Mouse (Mus musculus): ENCODE measurements at regions not wholly inside any gene's neighbourhood (a gene's known extent, or its start where the extent isn't known, plus 50 kb on each side); places are given as distances from the start of the nearest gene placed in this dataset.

- no peak overlapping the region for H3K4me3 ChIP-seq (ENCODE audit: insufficient read depth, low read depth, low read length)
- H3K79me2 ChIP-seq (ENCODE audit: control insufficient read depth, insufficient read depth, low read length) = no peaks in the 10 kb centered on the region
- no peak overlapping the region for H3K27ac ChIP-seq (replicated peaks; ENCODE audit: insufficient read depth, low read depth, low read length)
- no peaks in the 10 kb centered on the region for H3K4me1 ChIP-seq (ENCODE audit: control insufficient read depth, insufficient read depth, low read length)
- DNase-seq (ENCODE audit: extremely low read depth, low read depth, low spot score) = no peak
- TF ChIP-seq CTCF (IDR thresholded peaks at IDR 0.05; ENCODE audit: low read depth, low read length) = no peak
- no peak for TF ChIP-seq POLR2A (IDR thresholded peaks at IDR 0.05; ENCODE audit: extremely low read depth, insufficient read depth, low read length)
- no peak overlapping the region for H3K9ac ChIP-seq (ENCODE audit: low read depth, low read length)
- 15% methylated on average over 5 of the region's 5 CpGs for WGBS
- H3K27me3 ChIP-seq (ENCODE audit: control insufficient read depth, insufficient read depth, low read length) = no peaks in the 10 kb centered on the region; the same call in 1 of the 2 replicates
- H3K36me3 ChIP-seq (ENCODE audit: control insufficient read depth, insufficient read depth, low read length) = no peaks in the 10 kb centered on the region
Observed at GRCm38 (mm10) chr4:125246171-125246570, 118.5 kb upstream of the Zc3h12a start.

- Histone ChIP-seq H3K4me3 (ENCODE audit: insufficient read depth, low read depth, low read length) (no peak overlapping the region), H3K27ac (replicated peaks; ENCODE audit: insufficient read depth, low read depth, low read length) (no peak overlapping the region), H3K9ac (ENCODE audit: low read depth, low read length) (no peak overlapping the region), H3K79me2 (ENCODE audit: control insufficient read depth, insufficient read depth, low read length) (no peaks in the 10 kb centered on the region), H3K4me1 (ENCODE audit: control insufficient read depth, insufficient read depth, low read length) (no peaks in the 10 kb centered on the region), H3K27me3 (ENCODE audit: control insufficient read depth, insufficient read depth, low read length) (no peaks in the 10 kb centered on the region; the same call in 1 of the 2 replicates), H3K36me3 (ENCODE audit: control insufficient read depth, insufficient read depth, low read length) (no peaks in the 10 kb centered on the region)
- no peak for TF ChIP-seq CTCF (IDR thresholded peaks at IDR 0.05; ENCODE audit: low read depth, low read length)
- no peak for TF ChIP-seq POLR2A (IDR thresholded peaks at IDR 0.05; ENCODE audit: extremely low read depth, insufficient read depth, low read length)
- WGBS = 50% methylated on average over 1 of the region's 1 CpGs
- no peak for DNase-seq (ENCODE audit: extremely low read depth, low read depth, low spot score)
Observed at GRCm38 (mm10) chr4:125242512-125242911, 114.9 kb upstream of the Zc3h12a start.

DNA sequence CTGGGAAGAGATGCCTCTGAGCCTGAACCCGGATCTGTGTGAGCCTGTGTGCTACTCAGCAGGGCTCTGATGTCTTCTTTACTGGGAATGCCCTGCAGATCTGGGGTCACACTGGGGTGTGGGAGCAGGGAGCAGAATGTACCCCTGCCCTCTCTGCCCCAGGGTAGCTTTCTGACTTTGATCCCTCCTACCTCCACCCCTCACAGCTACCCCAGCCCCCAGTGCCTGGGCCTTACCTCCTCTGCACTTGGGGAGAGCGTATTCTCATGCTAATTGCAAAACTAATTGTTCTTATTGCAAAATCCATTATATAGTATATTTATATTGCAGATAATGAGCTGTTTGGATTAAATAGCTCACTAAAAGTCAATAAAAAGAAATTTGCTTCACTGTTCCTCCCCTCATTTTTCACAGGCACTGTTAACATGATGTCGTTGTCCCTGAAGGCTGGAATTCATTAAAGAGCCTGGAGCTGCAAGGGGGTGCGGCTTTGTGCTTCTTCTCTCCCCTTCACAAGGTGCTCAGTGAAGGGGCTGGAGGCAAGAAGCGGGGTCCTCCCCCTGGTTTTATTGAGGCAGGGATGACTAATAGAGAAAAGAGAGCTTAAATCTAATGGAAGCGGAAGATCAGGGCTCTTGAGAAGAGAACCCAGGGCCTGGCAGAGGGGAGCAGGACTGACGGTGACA, 114.1 kb upstream of the Zc3h12a start:
- H3K79me2 ChIP-seq (ENCODE audit: control insufficient read depth, insufficient read depth, low read length) = no peaks in the 10 kb centered on the region
- no peaks in the 10 kb centered on the region for H3K4me1 ChIP-seq (ENCODE audit: control insufficient read depth, insufficient read depth, low read length)
- no peak for TF ChIP-seq CTCF (IDR thresholded peaks at IDR 0.05; ENCODE audit: low read depth, low read length)
- TF ChIP-seq POLR2A (IDR thresholded peaks at IDR 0.05; ENCODE audit: extremely low read depth, insufficient read depth, low read length) = no peak
- 52% methylated on average over 7 of the region's 7 CpGs for WGBS
- DNase-seq (ENCODE audit: extremely low read depth, low read depth, low spot score) = no peak
- H3K4me3 ChIP-seq (ENCODE audit: insufficient read depth, low read depth, low read length) = no peak overlapping the region
- H3K9ac ChIP-seq (ENCODE audit: low read depth, low read length) = no peak overlapping the region
- no peak overlapping the region for H3K27ac ChIP-seq (replicated peaks; ENCODE audit: insufficient read depth, low read depth, low read length)
- H3K27me3 ChIP-seq (ENCODE audit: control insufficient read depth, insufficient read depth, low read length) = no peaks in the 10 kb centered on the region; the same call in 1 of the 2 replicates
- no peaks in the 10 kb centered on the region for H3K36me3 ChIP-seq (ENCODE audit: control insufficient read depth, insufficient read depth, low read length)

DNA sequence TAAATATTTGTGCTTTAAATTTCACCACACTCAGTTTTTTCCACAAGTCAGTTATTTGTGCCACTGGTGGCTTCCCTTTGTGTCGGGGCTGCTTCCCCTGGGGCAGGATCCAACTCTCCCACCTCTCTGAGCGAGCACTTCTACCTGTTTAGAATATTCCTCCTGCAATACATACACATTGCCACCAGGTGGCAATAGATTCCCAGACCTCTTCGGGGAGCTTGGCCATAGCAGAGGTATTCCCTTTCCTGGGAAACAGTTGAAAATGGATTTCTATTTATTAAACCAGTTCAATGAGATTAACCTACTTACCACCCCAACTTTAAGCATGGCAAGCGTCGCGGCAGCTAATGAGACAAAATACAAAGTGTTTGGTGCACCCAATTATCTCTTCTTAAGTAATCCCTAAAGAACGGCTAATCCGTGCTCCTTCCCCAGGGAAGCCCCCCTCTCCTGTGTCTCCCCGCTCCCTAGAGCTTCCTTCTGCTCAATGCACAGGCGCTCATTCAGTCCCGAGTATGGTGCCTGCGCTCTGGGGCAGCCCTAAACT, 104.1 kb upstream of the Zc3h12a start:
- Histone ChIP-seq H3K36me3 (ENCODE audit: control insufficient read depth, insufficient read depth, low read length) (no peaks in the 10 kb centered on the region), H3K79me2 (ENCODE audit: control insufficient read depth, insufficient read depth, low read length) (no peaks in the 10 kb centered on the region), H3K27me3 (ENCODE audit: control insufficient read depth, insufficient read depth, low read length) (no peaks in the 10 kb centered on the region), H3K9ac (ENCODE audit: low read depth, low read length) (no peak overlapping the region), H3K4me1 (ENCODE audit: control insufficient read depth, insufficient read depth, low read length) (no peaks in the 10 kb centered on the region), H3K27ac (replicated peaks; ENCODE audit: insufficient read depth, low read depth, low read length) (no peak overlapping the region), H3K4me3 (ENCODE audit: insufficient read depth, low read depth, low read length) (no peak overlapping the region)
- WGBS = 33% methylated on average over 12 of the region's 12 CpGs
- TF ChIP-seq POLR2A (IDR thresholded peaks at IDR 0.05; ENCODE audit: extremely low read depth, insufficient read depth, low read length) = no peak
- peak; percentile 32; the same call in 1 of the 2 replicates for TF ChIP-seq CTCF (IDR thresholded peaks at IDR 0.05; ENCODE audit: low read depth, low read length)
- peak; percentile 9 for DNase-seq (ENCODE audit: extremely low read depth, low read depth, low spot score)

DNA sequence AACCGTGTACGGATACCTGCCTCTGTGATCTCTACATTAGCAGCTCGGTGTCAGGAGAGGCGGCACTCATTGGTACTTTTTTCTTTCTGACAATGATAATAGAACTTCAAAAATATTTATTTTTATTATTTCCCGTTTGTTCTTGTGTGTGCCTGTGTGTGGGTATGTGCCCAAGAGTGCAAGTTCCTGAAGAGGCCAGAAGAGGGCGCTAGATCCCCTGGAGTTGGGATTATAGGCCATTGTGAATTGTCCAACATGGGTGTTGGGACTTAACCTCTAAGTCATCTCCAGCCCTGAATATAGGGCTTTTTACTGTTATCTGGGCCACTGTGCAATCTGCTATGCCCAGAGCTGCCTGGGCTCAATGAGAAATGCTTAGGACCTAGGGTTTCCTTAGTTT, 99.6 kb upstream of the Zc3h12a start:
- Histone ChIP-seq H3K4me3 (ENCODE audit: insufficient read depth, low read depth, low read length) (no peak overlapping the region), H3K27ac (replicated peaks; ENCODE audit: insufficient read depth, low read depth, low read length) (no peak overlapping the region), H3K27me3 (ENCODE audit: control insufficient read depth, insufficient read depth, low read length) (0 out of 2 replicates have a peak, but pooled peaks cover 2% of the 10 kb centered on the region), H3K36me3 (ENCODE audit: control insufficient read depth, insufficient read depth, low read length) (no peaks in the 10 kb centered on the region), H3K9ac (ENCODE audit: low read depth, low read length) (no peak overlapping the region), H3K4me1 (ENCODE audit: control insufficient read depth, insufficient read depth, low read length) (no peaks in the 10 kb centered on the region), H3K79me2 (ENCODE audit: control insufficient read depth, insufficient read depth, low read length) (no peaks in the 10 kb centered on the region)
- no peak for TF ChIP-seq POLR2A (IDR thresholded peaks at IDR 0.05; ENCODE audit: extremely low read depth, insufficient read depth, low read length)
- 89% methylated on average over 6 of the region's 6 CpGs for WGBS
- DNase-seq (ENCODE audit: extremely low read depth, low read depth, low spot score) = no peak

DNA sequence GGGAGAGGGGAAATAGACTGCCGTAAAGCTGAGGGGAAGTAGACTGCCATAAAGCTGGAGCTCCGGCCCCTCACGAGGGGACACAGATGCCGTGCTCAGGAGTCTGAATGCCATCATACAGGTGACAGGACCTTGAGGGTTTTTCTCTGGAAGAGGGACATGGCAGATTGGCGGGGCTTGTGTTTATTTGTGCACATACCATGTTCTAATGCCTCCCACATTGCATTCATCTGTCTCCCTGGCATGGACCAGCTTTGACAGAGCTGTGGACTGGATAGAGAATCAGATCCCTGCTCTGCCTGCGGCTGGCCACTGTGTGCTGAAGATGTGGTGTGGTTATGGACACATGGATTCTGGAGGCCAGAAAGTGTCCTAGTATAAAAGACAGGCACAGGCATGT, 95.3 kb upstream of the Zc3h12a start:
- Histone ChIP-seq H3K9ac (ENCODE audit: low read depth, low read length) (no peak overlapping the region), H3K36me3 (ENCODE audit: control insufficient read depth, insufficient read depth, low read length) (no peaks in the 10 kb centered on the region), H3K4me3 (ENCODE audit: insufficient read depth, low read depth, low read length) (no peak overlapping the region), H3K79me2 (ENCODE audit: control insufficient read depth, insufficient read depth, low read length) (no peaks in the 10 kb centered on the region), H3K27me3 (ENCODE audit: control insufficient read depth, insufficient read depth, low read length) (0 out of 2 replicates have a peak, but pooled peaks cover 2% of the 10 kb centered on the region), H3K27ac (replicated peaks; ENCODE audit: insufficient read depth, low read depth, low read length) (no peak overlapping the region), H3K4me1 (ENCODE audit: control insufficient read depth, insufficient read depth, low read length) (no peaks in the 10 kb centered on the region)
- no peak for DNase-seq (ENCODE audit: extremely low read depth, low read depth, low spot score)
- 67% methylated on average over 6 of the region's 6 CpGs for WGBS
- TF ChIP-seq CTCF (IDR thresholded peaks at IDR 0.05; ENCODE audit: low read depth, low read length) = no peak
- no peak for TF ChIP-seq POLR2A (IDR thresholded peaks at IDR 0.05; ENCODE audit: extremely low read depth, insufficient read depth, low read length)
